Mouse (Mus musculus) kidney, postnatal 0 days (tissue): ENCODE measurements around the gene Supt6. TPM values are rescaled to one million over a fixed set of nuclear protein-coding genes. Genes with fewer than 3 reads are reported as not detected.

Experiments used
- ATAC-seq: fragments of 200-750 bp; cut with Nextera tagmentation; replicated peaks from 2 replicates; pipeline ENCODE4 v1.8.0; 2017; ENCODE audit warnings: low read depth, moderate number of reproducible peaks, moderate TSS enrichment, moderate library complexity; ENCODE audit not compliant: low FRiP score
- DNase-seq: peaks from one replicate; pipeline ENCODE4 v3.0.0-alpha.2; 2016; ENCODE audit warnings: low spot score
- H3K27ac ChIP-seq: fragments of 300-500 bp; sonication (generic); 2 replicates; pipeline ENCODE4 v1.5.1; 2014; ENCODE audit warnings: mild to moderate bottlenecking
- H3K27me3 ChIP-seq: fragments of 300-500 bp; sonication (generic); 2 replicates; pipeline ENCODE4 v1.6.1; 2014; ENCODE audit warnings: low read length, mixed read lengths; ENCODE audit not compliant: insufficient read depth
- H3K36me3 ChIP-seq: fragments of 300-500 bp; sonication (generic); 2 replicates; pipeline ENCODE4 v1.6.1; 2014; ENCODE audit warnings: low read length, mixed read lengths; ENCODE audit not compliant: insufficient read depth
- H3K4me1 ChIP-seq: fragments of 300-500 bp; sonication (generic); replicated peaks from 2 replicates; pipeline ENCODE4 v1.6.1; 2014; ENCODE audit warnings: antibody characterized with exemption, low read length, mixed read lengths; ENCODE audit not compliant: insufficient read depth
- H3K4me2 ChIP-seq: fragments of 300-500 bp; sonication (generic); 2 replicates; pipeline ENCODE4 v1.6.1; 2014; ENCODE audit warnings: mild to moderate bottlenecking, low read length, moderate library complexity, mixed read lengths
- H3K4me3 ChIP-seq: fragments of 300-500 bp; sonication (generic); replicated peaks from 2 replicates; pipeline ENCODE4 v1.5.1; 2014; ENCODE audit warnings: low read depth, low read length
- H3K9ac ChIP-seq: fragments of 300-500 bp; sonication (generic); 2 replicates; pipeline ENCODE4 v1.6.1; 2014; ENCODE audit warnings: low read depth, low read length
- H3K9me3 ChIP-seq: fragments of 300-500 bp; sonication (generic); replicated peaks from 2 replicates; pipeline ENCODE4 v1.6.1; 2016; ENCODE audit warnings: low read length, inconsistent platforms, mixed read lengths
- CTCF ChIP-seq: IDR thresholded peaks from 2 replicates; pipeline ENCODE4 v1.5.1; 2016; ENCODE audit warnings: antibody characterized with exemption, low read depth, mild to moderate bottlenecking, moderate library complexity
- WGBS: fragments of 180-500 bp; shearing (Covaris S2); extraction: QIAGEN DNeasy Blood & Tissue Kit; methylation state at CpG from one replicate; pipeline ENCODE4 v1.1.7; 2014; 5-methylcytosine and 5-hydroxymethylcytosine counted together
- polyA plus RNA-seq: library from polyadenylated mRNA; unstranded; fragments of >200 nt; fragmentation: Nextera tagmentation; extraction: Ambion mirVana; gene quantifications from 2 replicates; pipeline ENCODE4 v1.2.1, GENCODE M21; 2015

The Supt6 gene
- polyA plus RNA-seq, 1 experiment from 2014 or later = 14.4 TPM

DNA sequence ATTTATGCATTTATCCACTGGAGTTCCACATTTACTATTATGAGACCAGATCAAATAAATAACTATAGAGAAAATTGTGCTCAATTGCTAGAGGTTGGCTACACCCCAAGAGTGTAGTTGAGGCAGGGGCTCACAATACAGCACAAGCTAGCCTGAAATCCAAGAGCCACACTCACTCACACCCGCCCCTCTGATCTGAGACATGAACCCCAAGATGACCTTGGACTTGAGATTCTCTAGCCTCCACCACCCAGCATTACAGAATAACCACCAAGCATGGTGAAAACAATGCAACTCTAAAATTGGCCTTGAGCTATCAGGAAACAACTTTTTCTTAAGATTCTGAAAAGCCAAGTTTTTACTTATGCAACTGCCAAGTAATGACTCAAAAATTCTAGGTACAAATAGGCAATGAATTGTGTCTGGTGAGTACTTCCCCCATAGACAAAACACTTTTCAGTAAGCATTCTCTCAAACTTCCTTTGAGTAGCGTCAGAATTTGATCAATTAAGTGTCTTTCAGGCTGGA, 63.9 kb downstream of the Supt6 start:
- Histone ChIP-seq H3K9me3 (no peaks in the 10 kb centered on the region), H3K27me3 (no peaks in the 10 kb centered on the region), H3K4me2 (peak overlapping the region; percentile 78), H3K36me3 (peaks cover 19% of the 10 kb centered on the region; the same call in 1 of the 2 replicates), H3K27ac (0 out of 2 replicates have a peak overlapping the region, but pooled peaks have one; percentile 19), H3K9ac (peak overlapping the region; percentile 81), H3K4me1 (peaks cover 25% of the 10 kb centered on the region), H3K4me3 (peak overlapping the region; percentile 68)
- DNase-seq (no peak), ATAC-seq (no peak)
- TF ChIP-seq CTCF = no peak
- WGBS = 46% methylated on average over 2 of the region's 2 CpGs

GRCm38 (mm10) chr11:78180081-78180761, 65.6 kb downstream of the Supt6 start:
- TF ChIP-seq CTCF = no peak
- Histone ChIP-seq H3K9ac (0 out of 2 replicates have a peak overlapping the region, but pooled peaks have one; percentile 25), H3K27me3 (no peaks in the 10 kb centered on the region), H3K36me3 (peaks cover 19% of the 10 kb centered on the region; the same call in 1 of the 2 replicates), H3K4me3 (no peak overlapping the region), H3K4me2 (peak overlapping the region; percentile 89), H3K27ac (peak overlapping the region; percentile 96; the same call in 1 of the 2 replicates), H3K4me1 (peaks cover 25% of the 10 kb centered on the region), H3K9me3 (no peaks in the 10 kb centered on the region)
- ATAC-seq (no peak), DNase-seq (no peak)
- 66% methylated on average over 6 of the region's 6 CpGs for WGBS

DNA sequence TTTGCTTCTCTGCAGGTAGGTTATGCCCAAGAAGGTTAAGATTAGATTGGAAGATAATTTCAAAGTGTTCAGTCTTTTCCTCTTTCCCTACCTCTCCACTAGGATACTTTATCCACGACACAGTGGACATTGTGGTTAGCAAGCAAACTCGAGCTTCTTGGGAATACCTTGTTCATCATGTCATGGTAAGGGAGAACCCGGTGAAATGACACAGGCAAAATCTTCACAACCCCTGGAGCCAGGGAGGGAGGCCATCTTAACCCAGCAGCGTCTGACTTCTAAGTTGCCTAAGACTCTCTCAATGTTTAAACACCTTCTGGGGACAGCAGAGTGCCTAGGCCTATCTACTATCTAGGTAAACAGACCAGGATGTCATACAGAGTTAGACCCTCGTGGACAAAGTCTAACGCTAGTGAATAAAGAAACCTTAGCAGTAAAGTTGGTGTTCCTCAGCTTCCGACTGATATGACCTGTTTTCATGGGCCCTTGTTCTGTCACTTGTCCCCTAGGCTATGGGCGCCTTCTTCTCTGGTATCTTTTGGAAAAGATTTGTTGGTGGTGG, 66.3 kb downstream of the Supt6 start:
- H3K4me3 ChIP-seq = peak overlapping the region; percentile 52; the same call in 1 of the 2 replicates
- H3K4me1 ChIP-seq = peaks cover 26% of the 10 kb centered on the region
- no peak for ATAC-seq
- TF ChIP-seq CTCF = no peak
- peak overlapping the region; percentile 89 for H3K4me2 ChIP-seq
- H3K9me3 ChIP-seq = no peaks in the 10 kb centered on the region
- 25% methylated on average over 8 of the region's 8 CpGs for WGBS
- H3K9ac ChIP-seq = peak overlapping the region; percentile 25; the same call in 1 of the 2 replicates
- peak overlapping the region; percentile 96 for H3K27ac ChIP-seq
- DNase-seq = no peak
- H3K36me3 ChIP-seq = peaks cover 19% of the 10 kb centered on the region; the same call in 1 of the 2 replicates
- no peaks in the 10 kb centered on the region for H3K27me3 ChIP-seq

- Histone ChIP-seq H3K4me2 (peak overlapping the region; percentile 89), H3K4me3 (peak overlapping the region; percentile 52), H3K27ac (peak overlapping the region; percentile 96), H3K27me3 (no peaks in the 10 kb centered on the region), H3K9me3 (no peaks in the 10 kb centered on the region), H3K36me3 (peaks cover 19% of the 10 kb centered on the region; the same call in 1 of the 2 replicates), H3K9ac (peak overlapping the region; percentile 71), H3K4me1 (peaks cover 28% of the 10 kb centered on the region)
- 1% methylated on average over 29 of the region's 29 CpGs for WGBS
- no peak; the same call in 1 of the 2 replicates for TF ChIP-seq CTCF
- DNase-seq (peak; percentile 85), ATAC-seq (peak; percentile 4)
Observed at GRCm38 (mm10) chr11:78178859-78179437, 66.8 kb downstream of the Supt6 start.

DNA sequence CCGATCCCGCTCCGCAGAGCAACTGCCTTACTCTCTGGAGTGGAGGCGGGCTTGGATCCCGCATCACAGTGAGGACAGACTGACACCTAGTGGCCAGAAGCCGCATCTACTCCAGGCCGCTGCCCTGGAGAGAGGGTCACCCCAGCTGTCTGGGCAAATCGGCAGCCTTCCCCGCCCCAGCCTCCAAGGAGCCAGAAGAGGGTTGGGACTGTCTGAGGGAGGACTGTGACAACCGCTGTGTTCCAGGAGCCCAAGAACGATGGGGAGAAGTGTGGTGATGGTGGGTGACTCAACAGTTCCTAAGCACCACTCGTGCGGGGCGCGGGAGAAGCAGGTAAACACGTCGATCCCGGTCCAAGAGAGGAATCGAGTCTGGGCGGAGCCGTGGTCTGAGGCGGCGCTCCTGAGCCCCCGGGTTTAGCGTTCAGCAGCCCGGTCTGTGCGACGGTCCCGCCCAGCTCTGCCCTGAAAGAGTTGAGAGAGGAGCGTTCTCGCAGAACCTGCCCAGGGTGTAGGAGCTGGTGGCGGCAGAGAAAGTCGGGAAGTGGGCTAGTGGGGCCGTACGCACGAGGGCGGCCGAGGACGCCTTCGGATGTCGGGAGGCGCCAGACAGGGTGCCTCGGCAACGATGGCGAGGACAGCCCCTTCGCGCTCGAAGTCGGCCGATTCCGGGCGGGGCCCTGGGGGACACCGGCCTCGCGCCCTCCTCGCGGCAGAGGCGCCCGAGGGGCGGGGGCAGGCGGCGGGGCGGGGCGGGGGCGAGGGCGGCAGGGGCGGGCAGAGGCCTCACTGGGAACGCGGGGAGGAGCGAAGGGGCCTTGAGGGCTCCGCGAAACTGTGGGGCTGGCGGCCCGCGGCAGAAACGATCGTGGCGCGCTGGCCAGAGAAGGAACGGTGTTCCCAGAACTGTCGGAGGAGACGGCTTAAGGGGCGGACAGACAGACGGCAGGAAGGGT, 67.6 kb downstream of the Supt6 start:
- peak; percentile 98 for TF ChIP-seq CTCF
- H3K27me3 ChIP-seq = no peaks in the 10 kb centered on the region
- H3K36me3 ChIP-seq = peaks cover 19% of the 10 kb centered on the region; the same call in 1 of the 2 replicates
- H3K4me2 ChIP-seq = peak overlapping the region; percentile 89
- ATAC-seq = peak; percentile 82
- peaks cover 28% of the 10 kb centered on the region for H3K4me1 ChIP-seq
- WGBS = under 1% methylated on average over 81 of the region's 84 CpGs
- no peaks in the 10 kb centered on the region for H3K9me3 ChIP-seq
- peak; percentile 97 for DNase-seq
- H3K4me3 ChIP-seq = peak overlapping the region; percentile 52
- peak overlapping the region; percentile 71 for H3K9ac ChIP-seq
- peak overlapping the region; percentile 96 for H3K27ac ChIP-seq
